Mouse (Mus musculus) limb, embryonic 11.5 days (tissue): ENCODE measurements around the gene Gm10097. TPM values are rescaled to one million over a fixed set of nuclear protein-coding genes. Genes with fewer than 3 reads are reported as not detected.

ENCODE experiments used
- ATAC-seq: fragments of 200-750 bp; cut with Nextera tagmentation; 2 replicates; pipeline ENCODE4 v1.8.0; 2017; ENCODE audit warnings: low read depth; ENCODE audit not compliant: insufficient number of reproducible peaks, low FRiP score, low TSS enrichment
- DNase-seq: peaks from one replicate; pipeline ENCODE4 v3.0.0-alpha.2; 2015; ENCODE audit warnings: low spot score
- H3K27ac ChIP-seq: fragments of 300-500 bp; sonication (generic); replicated peaks from 2 replicates; pipeline ENCODE4 v1.5.1; 2014; ENCODE audit warnings: low read depth, mild to moderate bottlenecking, low read length
- H3K27me3 ChIP-seq: fragments of 300-500 bp; sonication (generic); 2 replicates; pipeline ENCODE4 v1.6.1; 2014; ENCODE audit warnings: mild to moderate bottlenecking, low read length, mixed read lengths; ENCODE audit not compliant: control insufficient read depth, insufficient read depth
- H3K36me3 ChIP-seq: fragments of 300-500 bp; sonication (generic); 2 replicates; pipeline ENCODE4 v1.6.1; 2014; ENCODE audit warnings: mild to moderate bottlenecking, low read length, moderate library complexity, mixed read lengths; ENCODE audit not compliant: control insufficient read depth, insufficient read depth
- H3K4me1 ChIP-seq: fragments of 300-500 bp; sonication (generic); 2 replicates; pipeline ENCODE4 v1.6.1; 2014; ENCODE audit warnings: low read length, mixed read lengths; ENCODE audit not compliant: control insufficient read depth, insufficient read depth
- H3K4me2 ChIP-seq: fragments of 300-500 bp; sonication (generic); 2 replicates; pipeline ENCODE4 v1.6.1; 2014; ENCODE audit warnings: low read depth, mild to moderate bottlenecking, moderate library complexity; ENCODE audit not compliant: severe bottlenecking
- H3K4me3 ChIP-seq: fragments of 300-500 bp; sonication (generic); 2 replicates; pipeline ENCODE4 v1.5.1; 2014; ENCODE audit warnings: low read depth, low read length
- H3K9ac ChIP-seq: fragments of 300-500 bp; sonication (generic); 2 replicates; pipeline ENCODE4 v1.6.1; 2014; ENCODE audit warnings: mild to moderate bottlenecking, low read length
- H3K9me3 ChIP-seq: fragments of 300-500 bp; sonication (generic); 2 replicates; pipeline ENCODE4 v1.6.1; 2016; ENCODE audit warnings: low read length; ENCODE audit not compliant: control insufficient read depth
- WGBS: fragments of 180-500 bp; shearing (Covaris S2); extraction: QIAGEN DNeasy Blood & Tissue Kit; methylation state at CpG from one replicate; pipeline ENCODE4 v1.1.7; 2014; 5-methylcytosine and 5-hydroxymethylcytosine counted together
- polyA plus RNA-seq: library from polyadenylated mRNA; unstranded; fragments of >200 nt; fragmentation: Nextera tagmentation; extraction: Ambion mirVana; gene quantifications from 2 replicates; pipeline ENCODE4 v1.2.1, GENCODE M21; 2014

Gene Gm10097
- polyA plus RNA-seq, 1 experiment from 2014 or later = 0.17 TPM

DNA sequence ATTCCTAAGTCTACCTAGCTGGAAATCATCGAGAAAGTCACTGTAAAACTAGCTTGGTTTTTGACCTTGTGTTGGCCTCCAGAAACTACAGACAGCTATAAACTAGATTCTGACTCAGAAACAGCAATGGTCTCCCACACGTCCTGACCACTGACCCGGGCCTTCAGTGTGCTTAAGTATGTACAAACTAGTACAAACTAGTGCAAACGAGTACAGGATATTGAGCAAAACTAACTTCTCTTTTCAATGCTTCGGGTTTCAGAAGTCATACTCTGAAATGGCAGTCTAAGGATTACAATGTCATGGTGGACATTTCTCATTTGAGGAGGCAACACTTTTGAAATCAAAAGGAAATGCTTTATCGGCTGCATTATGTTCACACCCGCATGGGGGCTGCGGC, 24.5 kb upstream of the Gm10097 start:
- Histone ChIP-seq H3K4me1 (no peaks in the 10 kb centered on the region), H3K36me3 (peaks cover 2% of the 10 kb centered on the region; the same call in 1 of the 2 replicates)
- 88% methylated on average over 8 of the region's 8 CpGs for WGBS

DNA sequence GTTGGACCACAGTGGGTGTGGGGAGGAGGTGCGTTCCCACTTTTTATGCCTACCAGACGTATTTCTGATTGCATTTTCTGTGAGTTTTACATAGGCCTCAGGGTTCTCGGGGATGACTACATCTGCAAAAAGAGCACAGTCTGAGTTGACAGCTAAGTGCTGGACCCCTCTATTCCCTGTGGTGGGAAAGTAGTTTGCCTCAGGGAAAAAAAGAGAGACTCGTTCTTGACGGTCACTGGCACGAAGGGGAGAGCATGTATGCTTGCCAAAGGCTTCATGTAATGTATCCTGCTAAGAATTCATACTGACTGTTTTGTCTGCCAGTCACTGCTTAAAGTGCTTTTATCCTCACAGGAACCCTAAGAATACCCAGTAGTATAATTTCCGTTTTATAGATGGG, 23.8 kb upstream of the Gm10097 start:
- H3K4me3 ChIP-seq = no peak overlapping the region
- no peaks in the 10 kb centered on the region for H3K27me3 ChIP-seq
- H3K36me3 ChIP-seq = peaks cover 2% of the 10 kb centered on the region; the same call in 1 of the 2 replicates
- no peak overlapping the region for H3K27ac ChIP-seq
- no peaks in the 10 kb centered on the region for H3K4me1 ChIP-seq
- H3K4me2 ChIP-seq = no peak overlapping the region
- DNase-seq (no peak), ATAC-seq (no peak)
- no peaks in the 10 kb centered on the region for H3K9me3 ChIP-seq
- 80% methylated on average over 7 of the region's 7 CpGs for WGBS
- no peak overlapping the region for H3K9ac ChIP-seq

More for the DNA sequence above, 24.5 kb upstream of the Gm10097 start:
- Histone ChIP-seq H3K27me3 (no peaks in the 10 kb centered on the region), H3K4me2 (no peak overlapping the region), H3K9ac (no peak overlapping the region), H3K27ac (no peak overlapping the region), H3K9me3 (no peaks in the 10 kb centered on the region), H3K4me3 (no peak overlapping the region)
- DNase-seq = no peak
- no peak for ATAC-seq

DNA sequence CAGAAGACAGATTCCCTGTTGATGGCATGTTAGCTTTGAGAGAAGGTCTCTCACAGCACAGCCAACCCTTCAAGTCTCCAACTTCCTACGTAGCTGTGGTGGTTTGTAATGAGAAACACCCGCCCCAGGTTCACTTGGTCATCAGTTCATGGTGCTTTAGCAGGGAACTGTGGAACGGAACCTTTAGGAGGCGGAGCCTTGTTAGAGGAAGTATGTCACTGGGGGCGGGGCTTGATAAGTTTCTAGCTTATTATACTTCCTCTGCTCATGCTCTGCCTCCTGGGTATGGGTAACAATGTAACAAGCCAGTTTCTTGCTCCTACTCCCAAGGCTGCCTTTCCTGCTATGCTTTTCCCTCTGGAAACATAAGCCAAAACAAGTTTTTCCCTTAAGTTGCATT, 23.3 kb upstream of the Gm10097 start:
- H3K4me1 ChIP-seq = no peaks in the 10 kb centered on the region
- no peaks in the 10 kb centered on the region for H3K9me3 ChIP-seq
- H3K4me3 ChIP-seq = no peak overlapping the region
- H3K27ac ChIP-seq = no peak overlapping the region
- DNase-seq = no peak
- H3K36me3 ChIP-seq = peaks cover 2% of the 10 kb centered on the region; the same call in 1 of the 2 replicates
- H3K27me3 ChIP-seq = no peaks in the 10 kb centered on the region
- no peak for ATAC-seq
- no peak overlapping the region for H3K9ac ChIP-seq
- no peak overlapping the region for H3K4me2 ChIP-seq
- whole genome bisulfite sequencing = 86% methylated on average over 5 of the region's 5 CpGs

DNA sequence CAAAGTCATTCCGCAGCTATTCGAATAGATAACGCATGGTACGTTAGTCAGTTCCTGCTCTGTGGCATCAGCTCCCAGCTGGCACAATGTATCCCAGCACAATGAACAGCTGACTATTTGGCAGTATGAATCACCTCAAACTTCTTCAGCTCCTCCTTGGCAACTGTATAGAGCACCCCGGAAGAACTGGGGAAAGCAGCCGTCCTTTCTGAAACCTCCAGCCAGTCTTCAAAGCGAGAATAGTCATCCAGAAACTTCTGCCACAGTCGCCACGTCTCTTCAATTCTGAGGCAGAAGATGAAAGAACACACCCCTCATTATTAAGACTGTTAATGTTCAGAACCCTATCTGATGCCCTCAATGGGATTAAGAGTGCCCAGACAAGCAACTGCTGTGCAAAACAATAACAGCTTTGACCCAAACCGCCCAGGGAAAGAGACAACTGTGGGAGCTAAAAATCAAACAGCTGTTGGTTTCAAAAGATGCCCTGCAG, 12.7 kb upstream of the Gm10097 start:
- WGBS = 86% methylated on average over 10 of the region's 10 CpGs
- Histone ChIP-seq H3K36me3 (no peaks in the 10 kb centered on the region), H3K27ac (no peak overlapping the region), H3K4me1 (no peaks in the 10 kb centered on the region), H3K4me3 (no peak overlapping the region), H3K4me2 (no peak overlapping the region), H3K9ac (no peak overlapping the region), H3K9me3 (no peaks in the 10 kb centered on the region), H3K27me3 (no peaks in the 10 kb centered on the region)
- ATAC-seq (no peak), DNase-seq (no peak)

DNA sequence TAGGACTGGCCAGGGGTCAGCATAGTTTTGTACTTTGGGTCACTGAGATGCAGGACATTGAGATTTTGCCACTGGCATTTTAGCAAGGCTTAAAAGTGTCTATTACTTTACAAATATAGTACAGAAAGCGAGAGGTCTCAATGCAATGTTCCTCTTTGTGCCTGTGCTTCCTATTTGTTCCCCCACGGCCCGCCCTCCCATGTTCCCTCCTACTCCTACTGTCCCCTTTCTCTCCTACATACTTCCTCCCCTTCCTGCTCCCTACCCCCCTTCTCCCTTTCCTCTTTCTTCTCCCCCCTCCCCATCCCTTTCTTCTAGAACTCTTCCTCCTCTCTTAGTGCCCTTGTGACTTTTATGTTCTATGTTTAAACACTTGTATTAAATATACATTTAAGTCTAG, 12.1 kb upstream of the Gm10097 start:
- ATAC-seq (no peak), DNase-seq (no peak)
- Histone ChIP-seq H3K9me3 (no peaks in the 10 kb centered on the region), H3K4me2 (no peak overlapping the region), H3K4me3 (no peak overlapping the region), H3K27ac (no peak overlapping the region), H3K27me3 (no peaks in the 10 kb centered on the region), H3K4me1 (no peaks in the 10 kb centered on the region), H3K36me3 (no peaks in the 10 kb centered on the region), H3K9ac (no peak overlapping the region)
- WGBS = 84% methylated on average over 3 of the region's 3 CpGs

DNA sequence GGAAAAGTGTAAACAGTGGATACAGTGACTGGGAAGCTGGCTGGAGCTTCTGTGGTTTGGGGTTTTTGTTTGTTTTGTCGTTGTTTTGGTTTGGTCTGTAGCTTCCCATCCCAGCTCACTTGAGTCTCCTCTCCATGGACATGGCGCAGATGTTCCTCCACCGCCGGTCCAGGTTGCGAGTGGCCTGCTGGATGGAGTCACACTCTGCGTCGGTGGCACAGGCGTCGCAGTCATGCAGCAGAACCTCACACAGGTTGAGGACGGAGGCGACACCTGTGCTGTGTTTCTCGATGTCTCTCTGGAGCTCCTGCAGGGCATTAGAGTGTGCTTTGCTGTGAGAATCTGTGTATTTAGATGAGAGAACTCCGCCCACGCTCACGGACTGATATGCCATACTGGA, 11.3 kb upstream of the Gm10097 start:
- WGBS = 96% methylated on average over 15 of the region's 15 CpGs
- ATAC-seq (no peak), DNase-seq (no peak)
- H3K36me3 ChIP-seq = no peaks in the 10 kb centered on the region
- H3K27me3 ChIP-seq = no peaks in the 10 kb centered on the region
- no peak overlapping the region for H3K9ac ChIP-seq
- no peak overlapping the region for H3K4me3 ChIP-seq
- no peak overlapping the region for H3K4me2 ChIP-seq
- no peaks in the 10 kb centered on the region for H3K4me1 ChIP-seq
- H3K9me3 ChIP-seq = no peaks in the 10 kb centered on the region
- no peak overlapping the region for H3K27ac ChIP-seq

DNA sequence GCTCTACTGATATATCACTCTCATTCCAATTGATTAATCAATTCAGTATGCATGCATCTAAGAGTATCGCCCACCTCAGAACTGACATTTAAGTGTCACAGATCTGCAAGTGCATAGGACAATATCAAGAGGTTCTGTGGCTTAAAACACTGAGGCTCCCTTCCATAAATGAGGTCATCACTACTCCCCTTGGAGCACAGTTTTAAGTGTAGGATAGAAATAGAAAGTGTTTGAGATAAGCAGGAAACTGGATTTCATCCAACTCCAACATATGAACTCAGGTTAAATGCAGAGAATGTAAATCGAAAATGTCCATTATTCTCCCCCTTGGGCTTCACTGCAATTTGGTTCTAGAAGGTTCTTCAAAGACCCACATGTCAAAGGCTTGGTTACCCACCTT, 10.1 kb upstream of the Gm10097 start:
- H3K4me3 ChIP-seq = no peak overlapping the region
- 86% methylated on average over 2 of the region's 2 CpGs for WGBS
- H3K27me3 ChIP-seq = no peaks in the 10 kb centered on the region
- no peak for DNase-seq
- H3K4me2 ChIP-seq = no peak overlapping the region
- no peak overlapping the region for H3K9ac ChIP-seq
- no peaks in the 10 kb centered on the region for H3K4me1 ChIP-seq
- ATAC-seq = no peak
- H3K36me3 ChIP-seq = no peaks in the 10 kb centered on the region
- H3K9me3 ChIP-seq = no peaks in the 10 kb centered on the region
- H3K27ac ChIP-seq = no peak overlapping the region

DNA sequence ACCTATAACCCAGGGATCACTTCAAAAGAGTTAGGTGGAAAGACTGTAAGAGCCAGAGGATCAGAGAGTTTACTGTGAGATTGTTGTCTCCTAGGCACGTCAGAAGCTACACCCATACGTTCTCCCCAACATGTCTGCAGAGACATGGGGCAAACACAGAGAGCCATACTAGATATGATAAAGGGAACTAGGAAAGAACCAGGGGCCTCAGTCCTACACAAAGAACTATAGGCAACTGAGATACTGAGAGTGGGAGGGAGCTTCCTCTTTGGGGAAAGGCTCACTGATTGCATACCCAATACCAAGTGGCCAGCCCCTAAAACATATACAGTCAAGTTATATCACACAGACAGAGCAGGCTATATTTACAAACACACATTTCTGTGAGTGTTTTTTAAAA, 9.0 kb upstream of the Gm10097 start:
- 76% methylated on average over 2 of the region's 2 CpGs for WGBS
- ATAC-seq (no peak), DNase-seq (no peak)
- no peak overlapping the region for H3K4me3 ChIP-seq
- H3K27ac ChIP-seq = no peak overlapping the region
- H3K9ac ChIP-seq = no peak overlapping the region
- H3K36me3 ChIP-seq = no peaks in the 10 kb centered on the region
- H3K9me3 ChIP-seq = no peaks in the 10 kb centered on the region
- H3K4me1 ChIP-seq = no peaks in the 10 kb centered on the region
- no peaks in the 10 kb centered on the region for H3K27me3 ChIP-seq
- no peak overlapping the region for H3K4me2 ChIP-seq

DNA sequence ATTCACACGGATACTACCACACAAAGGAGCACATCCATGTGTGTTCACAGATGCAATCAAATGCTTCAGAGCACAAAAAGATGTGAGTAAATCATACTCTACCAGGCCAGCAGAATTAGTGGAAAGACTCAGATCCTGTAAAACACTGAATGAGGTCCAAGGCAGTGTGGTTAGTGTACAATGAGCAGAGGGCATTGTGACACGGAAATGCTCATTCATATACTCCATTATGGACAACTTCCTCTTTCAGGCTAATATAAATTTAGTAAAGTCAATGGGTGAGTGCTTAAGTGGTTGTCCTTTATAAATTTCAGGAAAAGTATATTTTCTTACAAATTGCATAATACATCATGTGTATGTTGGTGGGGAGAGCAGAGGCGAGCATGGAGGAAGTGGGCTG, 1.9 kb upstream of the Gm10097 start:
- no peak overlapping the region for H3K4me2 ChIP-seq
- no peak for ATAC-seq
- 89% methylated on average over 3 of the region's 3 CpGs for WGBS
- no peak overlapping the region for H3K9ac ChIP-seq
- no peaks in the 10 kb centered on the region for H3K27me3 ChIP-seq
- H3K36me3 ChIP-seq = no peaks in the 10 kb centered on the region
- H3K27ac ChIP-seq = no peak overlapping the region
- H3K9me3 ChIP-seq = no peaks in the 10 kb centered on the region
- H3K4me3 ChIP-seq = no peak overlapping the region
- H3K4me1 ChIP-seq = peaks cover 3% of the 10 kb centered on the region; the same call in 1 of the 2 replicates
- DNase-seq = no peak
